Mouse (Mus musculus) erythroblast, embryonic 14.5 days (primary cell): Measurements from ENCODE around the gene Dennd5a. TPM values are rescaled to one million over a fixed set of nuclear protein-coding genes. Genes with fewer than 3 reads are reported as not detected.

Experiments used
- H3K27me3 ChIP-seq: 2 replicates; pipeline ENCODE4 v1.6.1; 2012; ENCODE audit warnings: inconsistent platforms; ENCODE audit not compliant: control insufficient read depth
- H3K36me3 ChIP-seq: 2 replicates; pipeline ENCODE4 v1.6.1; 2012; ENCODE audit warnings: mild to moderate bottlenecking, inconsistent platforms; ENCODE audit not compliant: control insufficient read depth
- H3K4me1 ChIP-seq: 2 replicates; pipeline ENCODE4 v1.6.1; 2012; ENCODE audit warnings: inconsistent platforms; ENCODE audit not compliant: control insufficient read depth
- H3K4me3 ChIP-seq: replicated peaks from 2 replicates; pipeline ENCODE3; 2012; ENCODE audit warnings: moderate library complexity, mild to moderate bottlenecking, inconsistent platforms
- H3K9me3 ChIP-seq: 2 replicates; pipeline ENCODE4 v1.6.1; 2012; ENCODE audit warnings: low read length, inconsistent platforms, mixed read lengths; ENCODE audit not compliant: control insufficient read depth
- GATA1 ChIP-seq: IDR thresholded peaks from 2 replicates; pipeline ENCODE4 v1.6.1; 2012; ENCODE audit warnings: low read length, inconsistent platforms, mixed read lengths
- TAL1 ChIP-seq: IDR thresholded peaks from 3 replicates; pipeline ENCODE4 v1.6.1; 2012; ENCODE audit warnings: low read length, inconsistent platforms, mixed read lengths
- polyA plus RNA-seq: library from polyadenylated mRNA; stranded (reverse); fragments of >175 nt; gene quantifications from 2 replicates; pipeline ENCODE4 v1.2.3, GENCODE M21; 2012

The Dennd5a gene
- polyA plus RNA-seq, 1 experiment: 0.45 TPM

DNA sequence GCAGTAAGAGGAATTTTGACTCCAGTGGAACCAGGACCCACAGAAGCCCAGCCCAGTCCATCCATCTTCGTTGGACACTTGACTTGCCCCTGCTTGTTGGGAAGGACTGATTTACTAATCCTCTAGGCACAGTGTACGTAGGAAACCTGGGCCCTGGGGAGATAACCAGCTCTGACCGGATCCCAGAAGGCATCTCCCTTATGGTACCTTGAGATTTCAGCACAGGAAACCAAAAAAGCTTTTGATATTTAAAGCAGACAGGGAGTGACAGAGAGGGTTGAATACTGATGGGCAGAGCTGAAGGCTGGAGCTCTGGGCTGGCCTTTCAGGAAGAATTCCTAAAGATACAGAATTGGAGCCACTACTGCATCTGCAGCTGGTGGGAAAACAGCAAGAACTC lies 84.7 kb downstream of the Dennd5a start:
- Histone ChIP-seq H3K4me3 (no peak overlapping the region), H3K27me3 (peaks cover 7% of the 10 kb centered on the region), H3K9me3 (no peaks in the 10 kb centered on the region), H3K36me3 (no peaks in the 10 kb centered on the region), H3K4me1 (no peaks in the 10 kb centered on the region)
- no peak for TF ChIP-seq GATA1
- TF ChIP-seq TAL1: no peak

GRCm38 (mm10) chr7:109875033-109875432 lies 85.2 kb downstream of the Dennd5a start:
- no peaks in the 10 kb centered on the region for H3K36me3 ChIP-seq
- H3K4me3 ChIP-seq: no peak overlapping the region
- peaks cover 7% of the 10 kb centered on the region for H3K27me3 ChIP-seq
- H3K4me1 ChIP-seq: no peaks in the 10 kb centered on the region
- no peaks in the 10 kb centered on the region for H3K9me3 ChIP-seq
- no peak for TF ChIP-seq TAL1
- no peak for TF ChIP-seq GATA1

DNA sequence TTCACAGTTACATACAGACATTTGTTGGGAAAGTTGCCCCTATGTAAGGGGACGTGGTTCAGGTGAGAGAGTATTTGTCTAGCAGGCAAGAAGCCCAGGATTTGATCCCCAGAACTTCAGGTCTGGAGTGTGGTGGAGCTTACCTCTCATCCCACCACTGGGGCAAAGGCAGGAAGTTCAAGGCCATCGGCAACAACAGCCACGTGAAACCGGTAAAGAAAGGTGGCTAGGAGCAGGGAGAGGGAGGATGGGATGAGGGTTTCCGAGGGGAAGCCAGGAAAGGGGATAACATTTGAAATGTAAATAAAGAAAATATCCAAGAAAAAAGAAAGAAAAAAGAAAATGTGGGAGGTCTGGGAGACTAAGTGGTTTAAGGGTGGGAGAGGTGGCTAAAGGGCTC lies 87.1 kb downstream of the Dennd5a start:
- no peaks in the 10 kb centered on the region for H3K36me3 ChIP-seq
- H3K27me3 ChIP-seq: peaks cover 10% of the 10 kb centered on the region
- H3K9me3 ChIP-seq: no peaks in the 10 kb centered on the region
- H3K4me1 ChIP-seq: no peaks in the 10 kb centered on the region
- no peak overlapping the region for H3K4me3 ChIP-seq
- no peak for TF ChIP-seq GATA1
- no peak for TF ChIP-seq TAL1

DNA sequence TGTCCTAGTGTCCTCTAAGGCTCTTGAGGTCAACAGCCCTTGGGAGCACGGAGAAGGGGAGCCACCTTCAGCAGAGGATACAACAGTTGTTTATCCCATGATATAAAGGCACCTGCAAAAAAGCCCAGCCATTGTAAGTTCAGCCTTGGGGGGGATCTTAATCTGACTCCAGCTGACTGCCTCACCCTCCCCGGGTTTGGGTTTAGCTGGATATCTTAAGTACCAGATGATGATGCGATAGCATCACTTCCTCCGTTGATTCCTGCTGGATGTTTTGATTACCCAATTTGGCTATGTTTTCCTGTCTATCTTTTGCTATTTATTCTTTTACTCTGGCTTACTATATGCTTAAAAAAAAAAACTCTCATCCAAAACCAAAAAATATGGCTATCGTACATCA lies 89.0 kb downstream of the Dennd5a start:
- no peak overlapping the region for H3K4me3 ChIP-seq
- peaks cover 28% of the 10 kb centered on the region for H3K27me3 ChIP-seq
- H3K4me1 ChIP-seq: no peaks in the 10 kb centered on the region
- TF ChIP-seq TAL1 (no peak), GATA1 (no peak)
- H3K9me3 ChIP-seq: no peaks in the 10 kb centered on the region
- no peaks in the 10 kb centered on the region for H3K36me3 ChIP-seq

GRCm38 (mm10) chr7:109868498-109868897 lies 91.8 kb downstream of the Dennd5a start:
- no peak overlapping the region for H3K4me3 ChIP-seq
- peaks cover 6% of the 10 kb centered on the region for H3K4me1 ChIP-seq
- H3K36me3 ChIP-seq: no peaks in the 10 kb centered on the region
- H3K27me3 ChIP-seq: peaks cover 56% of the 10 kb centered on the region
- no peaks in the 10 kb centered on the region for H3K9me3 ChIP-seq
- TF ChIP-seq GATA1: no peak
- TF ChIP-seq TAL1: no peak

DNA sequence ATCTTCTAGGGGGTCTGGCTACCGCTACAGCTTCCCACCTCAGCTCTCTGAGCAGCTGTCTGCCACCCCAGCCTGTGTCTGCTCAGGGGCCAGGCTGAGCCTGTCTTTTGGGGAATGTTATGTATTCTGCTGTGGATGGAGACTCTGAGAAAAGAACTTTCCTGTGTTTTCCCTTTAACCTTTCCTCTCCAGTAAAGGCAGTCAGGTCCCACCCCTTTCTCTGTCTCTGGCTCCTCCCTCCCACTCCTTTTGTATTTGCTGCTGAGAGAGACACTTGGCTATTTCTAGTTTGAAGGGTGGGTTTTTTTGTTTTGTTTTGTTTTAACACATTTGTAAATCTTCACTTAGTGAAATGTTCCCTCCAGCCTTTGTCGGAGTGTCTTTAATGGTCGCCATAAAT lies 93.6 kb downstream of the Dennd5a start:
- peaks cover 66% of the 10 kb centered on the region for H3K27me3 ChIP-seq
- no peaks in the 10 kb centered on the region for H3K36me3 ChIP-seq
- H3K4me3 ChIP-seq: no peak overlapping the region
- TF ChIP-seq TAL1 (no peak), GATA1 (no peak)
- peaks cover 6% of the 10 kb centered on the region for H3K4me1 ChIP-seq
- no peaks in the 10 kb centered on the region for H3K9me3 ChIP-seq

DNA sequence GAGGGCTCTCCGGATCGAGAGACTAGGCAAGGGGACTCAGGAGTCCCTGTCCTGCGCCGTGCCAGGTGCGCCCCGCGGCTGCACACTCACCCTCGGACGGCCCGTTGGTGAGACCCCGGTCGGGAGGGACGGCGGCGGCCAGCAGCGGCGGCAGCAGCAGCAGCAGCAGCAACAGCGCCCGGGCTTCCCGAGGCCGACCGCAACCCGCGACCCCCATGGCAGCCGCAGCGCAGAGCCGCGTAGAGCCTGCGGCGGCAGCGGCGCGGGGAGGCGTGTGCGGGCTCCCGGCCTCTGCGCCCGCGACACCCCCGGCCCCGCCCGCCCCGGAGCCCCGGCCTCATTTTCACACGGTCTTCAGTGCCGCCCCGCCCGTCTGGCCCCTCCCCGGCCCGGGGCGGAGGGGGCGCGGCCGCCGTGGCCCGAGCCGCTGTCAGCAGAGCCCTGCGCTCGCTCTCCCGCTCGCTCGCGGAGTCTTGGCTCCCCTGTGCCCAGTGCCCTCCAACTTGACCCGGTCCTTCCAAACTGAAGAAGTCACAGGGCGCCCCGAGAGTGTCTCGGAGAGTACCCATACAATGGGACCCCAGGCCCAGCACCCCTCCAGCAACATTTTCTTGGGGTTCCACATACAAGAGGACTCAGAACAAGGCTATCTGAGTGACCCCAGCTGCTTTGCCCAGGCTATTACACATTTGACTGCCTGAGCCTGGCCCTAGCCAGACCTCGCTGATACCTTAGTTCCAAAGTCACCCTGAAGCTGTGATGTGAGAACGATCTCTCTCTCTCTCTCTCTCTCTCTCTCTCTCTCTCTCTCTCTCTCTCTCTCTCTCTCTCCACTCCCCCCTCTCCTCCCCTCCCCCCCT lies 94.7 kb downstream of the Dennd5a start, which contains the start of gene Scube2:
Scube2 (minus strand) TSS at position 310 of the 860 bp plus-strand sequence.
- no peaks in the 10 kb centered on the region for H3K36me3 ChIP-seq
- no peaks in the 10 kb centered on the region for H3K9me3 ChIP-seq
- H3K4me3 ChIP-seq: peak within 1 kb of the TSS; percentile 30
- no peak for TF ChIP-seq GATA1
- TF ChIP-seq TAL1: no peak
- peaks cover 6% of the 10 kb centered on the region for H3K4me1 ChIP-seq
- H3K27me3 ChIP-seq: peaks cover 66% of the 10 kb centered on the region

GRCm38 (mm10) chr7:109863561-109863960 lies 96.7 kb downstream of the Dennd5a start:
- peaks cover 64% of the 10 kb centered on the region for H3K27me3 ChIP-seq
- H3K4me1 ChIP-seq: peaks cover 9% of the 10 kb centered on the region
- TF ChIP-seq TAL1 (no peak), GATA1 (no peak)
- no peaks in the 10 kb centered on the region for H3K9me3 ChIP-seq
- H3K4me3 ChIP-seq: no peak overlapping the region
- no peaks in the 10 kb centered on the region for H3K36me3 ChIP-seq

DNA sequence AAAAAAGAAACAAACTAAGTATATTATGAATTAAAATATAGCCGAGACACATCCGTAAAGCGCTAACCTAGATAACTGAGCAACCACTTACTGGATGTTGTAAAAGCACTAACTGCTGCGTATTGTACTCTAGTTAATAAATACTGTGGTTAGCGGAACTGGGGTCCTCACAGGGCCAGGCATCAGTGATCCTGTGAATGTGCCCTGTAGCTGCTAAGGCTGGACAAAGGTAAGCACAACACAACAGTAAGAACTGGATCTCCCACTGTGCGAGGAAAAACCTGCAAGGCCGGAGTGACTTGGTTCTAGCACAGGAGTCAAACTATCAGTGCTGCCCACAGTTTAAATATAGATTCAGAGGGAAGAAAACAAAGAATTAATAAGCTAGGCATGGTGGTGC lies 100.1 kb downstream of the Dennd5a start:
- TF ChIP-seq GATA1: no peak
- no peak for TF ChIP-seq TAL1
- Histone ChIP-seq H3K4me1 (peaks cover 3% of the 10 kb centered on the region; the same call in 1 of the 2 replicates), H3K36me3 (no peaks in the 10 kb centered on the region), H3K4me3 (no peak overlapping the region), H3K27me3 (peaks cover 32% of the 10 kb centered on the region), H3K9me3 (no peaks in the 10 kb centered on the region)

- H3K9me3 ChIP-seq: no peaks in the 10 kb centered on the region
- no peaks in the 10 kb centered on the region for H3K36me3 ChIP-seq
- peaks cover 6% of the 10 kb centered on the region for H3K4me1 ChIP-seq
- TF ChIP-seq GATA1 (no peak), TAL1 (no peak)
- peaks cover 24% of the 10 kb centered on the region for H3K27me3 ChIP-seq
- H3K4me3 ChIP-seq: no peak overlapping the region
These were observed 100.9 kb downstream of the Dennd5a start for GRCm38 (mm10) chr7:109859354-109859753.
